Mouse (Mus musculus): Measurements from ENCODE around the gene Pigf.

GRCm38 (mm10) chr17:87036141-87037073 lies 11.2 kb upstream of the Pigf start:
- TF ChIP-seq CTCF (IDR thresholded peaks at IDR 0.05; ENCODE audit: extremely low read depth, insufficient read length, insufficient replicate concordance, low read depth, low read length) (peak; percentile 70; the same call in 1 of the 2 replicates), POLR2A (IDR thresholded peaks at IDR 0.05; ENCODE audit: low read depth, low read length) (no peak)

All from small intestine, adult 2 months (tissue).